Mouse (Mus musculus) thymus, postnatal 36 days (tissue): ENCODE results near the gene Ermard.
"Not testable (repeated sequence)": the region's sequence is repeated elsewhere in the genome, so short reads cannot be mapped to it uniquely, and the experiment has no call there.

Source experiments
- DNase-seq, 2 experiments: peaks; one replicate each; pipeline ENCODE4 v3.0.0; 2022; ENCODE audit warnings: mixed read lengths in 2 of 2

The Ermard gene

DNA sequence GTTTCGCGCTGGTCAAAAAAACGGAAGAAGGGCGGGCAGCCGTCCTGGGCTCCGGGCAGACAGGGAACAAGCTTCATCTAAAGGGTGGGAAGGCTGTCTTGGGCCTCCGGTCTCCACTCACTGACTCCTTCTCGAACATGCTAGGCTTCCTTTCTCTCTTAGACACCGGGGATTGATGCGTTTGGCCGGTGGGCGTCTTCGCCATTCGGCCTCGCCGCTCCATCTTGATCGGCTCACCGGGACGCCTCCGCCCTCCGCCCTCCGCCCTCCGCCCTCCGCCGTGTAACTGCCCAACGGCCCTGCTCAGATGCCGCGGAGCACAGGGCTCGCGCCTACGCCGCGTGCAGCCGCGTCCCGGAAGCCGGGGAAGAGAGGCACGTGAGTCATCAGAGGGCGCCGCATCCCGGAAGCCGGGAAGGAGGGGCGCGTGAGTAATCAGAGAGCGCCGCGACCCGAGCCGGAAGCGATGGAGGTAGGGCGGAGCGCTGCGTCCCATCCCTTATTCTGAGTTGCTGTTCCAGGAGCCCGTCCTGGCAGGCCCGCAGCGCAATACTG, at the start of gene Ermard, which contains the start of the genes Tcte3 and Gm3448:
Gene Ermard (plus strand): TSS at position 34 of the 555 bp plus-strand sequence.
Gene Tcte3 (minus strand): TSS at position 314 of the 555 bp plus-strand sequence.
Gene Gm3448 (minus strand): TSS at position 363 of the 555 bp plus-strand sequence.
- DNase-seq = peak; percentile 54 to 55

DNA sequence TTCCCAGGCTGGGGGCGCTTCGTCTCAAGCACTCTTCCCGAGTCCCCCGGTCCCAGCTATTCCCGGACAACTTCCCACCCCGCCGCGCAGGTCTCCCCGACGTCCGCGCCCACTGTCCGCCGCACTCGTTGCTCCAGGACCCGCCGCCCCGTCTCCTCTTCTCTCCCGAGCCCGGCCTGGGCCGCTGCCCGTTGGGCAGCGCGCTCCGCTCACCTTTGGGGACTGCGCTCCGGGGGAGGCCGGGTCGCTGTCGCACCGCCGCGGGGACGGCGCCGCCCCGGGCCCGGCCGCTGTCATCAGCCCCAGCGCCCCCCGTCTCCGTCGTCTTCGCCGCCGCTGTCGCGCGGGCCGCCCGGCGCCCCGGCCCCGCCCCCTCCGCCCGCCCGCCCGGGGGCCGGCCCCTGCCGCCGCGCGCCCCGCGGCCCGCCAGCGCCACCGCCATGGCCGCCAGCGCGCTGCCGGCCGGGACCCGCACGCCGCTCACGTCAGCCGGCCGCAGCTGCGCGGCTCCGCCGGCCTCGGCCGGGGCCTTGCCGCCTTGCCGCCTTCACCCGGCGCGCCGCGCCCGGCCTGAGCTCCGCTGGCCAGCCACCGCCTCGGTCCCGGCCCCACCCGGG, 48.4 kb upstream of the Ermard start:
- not testable (repeated sequence) for DNase-seq

GRCm38 (mm10) chr17:14993139-14993832, 47.7 kb upstream of the Ermard start:
- DNase-seq = not testable (repeated sequence)

GRCm38 (mm10) chr17:14994140-14994539, 46.9 kb upstream of the Ermard start:
- DNase-seq = not testable (repeated sequence)

DNA sequence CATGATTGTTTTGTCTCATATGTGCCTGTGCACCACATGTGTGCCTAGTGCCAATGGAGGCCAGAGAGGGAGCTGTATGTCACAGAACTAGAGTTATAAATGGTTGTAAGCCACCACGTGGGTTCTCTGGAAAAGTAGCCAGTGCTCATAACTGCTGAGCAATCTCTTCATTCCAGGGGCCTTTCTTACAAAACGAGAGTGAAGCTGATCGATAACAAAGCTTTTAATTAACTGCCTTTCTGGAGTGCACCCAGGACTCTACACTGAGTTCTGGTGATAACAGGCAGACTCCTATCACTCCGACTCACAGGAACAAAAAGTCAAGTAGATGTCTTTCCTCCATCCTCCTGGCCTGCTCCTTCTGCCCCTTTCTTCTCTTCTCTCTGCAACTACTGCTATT, 41.0 kb upstream of the Ermard start:
- DNase-seq = not testable (repeated sequence)

GRCm38 (mm10) chr17:15009088-15009487, 31.9 kb upstream of the Ermard start:
- DNase-seq = not testable (repeated sequence)

DNA sequence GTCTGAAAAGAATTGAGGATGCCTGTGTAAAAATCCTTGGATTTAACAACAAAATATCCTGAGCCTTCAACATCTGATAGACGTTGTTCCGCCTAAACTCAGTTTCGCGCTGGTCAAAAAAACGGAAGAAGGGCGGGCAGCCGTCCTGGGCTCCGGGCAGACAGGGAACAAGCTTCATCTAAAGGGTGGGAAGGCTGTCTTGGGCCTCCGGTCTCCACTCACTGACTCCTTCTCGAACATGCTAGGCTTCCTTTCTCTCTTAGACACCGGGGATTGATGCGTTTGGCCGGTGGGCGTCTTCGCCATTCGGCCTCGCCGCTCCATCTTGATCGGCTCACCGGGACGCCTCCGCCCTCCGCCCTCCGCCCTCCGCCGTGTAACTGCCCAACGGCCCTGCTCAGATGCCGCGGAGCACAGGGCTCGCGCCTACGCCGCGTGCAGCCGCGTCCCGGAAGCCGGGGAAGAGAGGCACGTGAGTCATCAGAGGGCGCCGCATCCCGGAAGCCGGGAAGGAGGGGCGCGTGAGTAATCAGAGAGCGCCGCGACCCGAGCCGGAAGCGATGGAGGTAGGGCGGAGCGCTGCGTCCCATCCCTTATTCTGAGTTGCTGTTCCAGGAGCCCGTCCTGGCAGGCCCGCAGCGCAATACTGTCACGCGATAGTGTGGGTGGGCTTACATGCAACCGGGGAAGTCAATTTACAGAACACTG, 31.1 kb upstream of the Ermard start, which contains the start of gene Gm3435:
Gene Gm3435 (plus strand): TSS at position 471 of the 708 bp plus-strand sequence.
- DNase-seq = not testable (repeated sequence)

DNA sequence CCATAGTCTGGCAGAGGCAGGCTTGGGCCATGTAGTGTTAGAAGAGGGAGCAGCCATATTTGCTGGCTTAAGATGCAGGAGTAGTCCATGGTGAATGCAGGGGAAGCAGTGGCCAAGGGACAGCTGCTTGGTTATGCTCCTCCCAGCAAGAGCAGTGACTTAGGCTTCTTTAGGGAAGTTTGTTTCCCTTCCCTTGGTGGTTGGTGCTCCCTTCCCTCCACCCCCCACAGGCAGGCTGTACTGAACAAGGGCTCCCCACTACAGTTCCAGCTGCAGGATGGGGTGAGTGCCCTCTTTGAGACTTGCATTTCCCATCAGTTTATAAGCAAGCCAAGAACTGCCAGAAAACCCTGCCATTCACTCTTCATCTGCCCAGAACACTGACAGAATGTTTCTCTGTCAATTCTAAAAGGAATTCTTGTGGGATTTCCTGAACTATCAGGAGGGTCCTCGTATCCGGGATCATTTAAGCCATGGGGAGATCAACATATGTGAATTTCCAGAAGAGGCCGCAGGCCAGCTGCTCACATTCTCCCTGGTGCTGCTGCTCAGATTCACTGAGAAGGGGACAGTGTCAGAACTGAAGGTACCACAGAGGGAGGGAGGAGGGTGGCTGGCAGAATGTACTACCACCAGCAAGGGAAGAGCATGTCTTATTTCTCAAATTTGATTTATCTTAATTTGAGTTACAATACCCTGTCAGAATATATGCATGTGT, 19.3 kb upstream of the Ermard start:
- peak; percentile 1 to 3 for DNase-seq

- DNase-seq = not testable (repeated sequence)
These were observed 17.0 kb upstream of the Ermard start for GRCm38 (mm10) chr17:15023878-15024492.

DNA sequence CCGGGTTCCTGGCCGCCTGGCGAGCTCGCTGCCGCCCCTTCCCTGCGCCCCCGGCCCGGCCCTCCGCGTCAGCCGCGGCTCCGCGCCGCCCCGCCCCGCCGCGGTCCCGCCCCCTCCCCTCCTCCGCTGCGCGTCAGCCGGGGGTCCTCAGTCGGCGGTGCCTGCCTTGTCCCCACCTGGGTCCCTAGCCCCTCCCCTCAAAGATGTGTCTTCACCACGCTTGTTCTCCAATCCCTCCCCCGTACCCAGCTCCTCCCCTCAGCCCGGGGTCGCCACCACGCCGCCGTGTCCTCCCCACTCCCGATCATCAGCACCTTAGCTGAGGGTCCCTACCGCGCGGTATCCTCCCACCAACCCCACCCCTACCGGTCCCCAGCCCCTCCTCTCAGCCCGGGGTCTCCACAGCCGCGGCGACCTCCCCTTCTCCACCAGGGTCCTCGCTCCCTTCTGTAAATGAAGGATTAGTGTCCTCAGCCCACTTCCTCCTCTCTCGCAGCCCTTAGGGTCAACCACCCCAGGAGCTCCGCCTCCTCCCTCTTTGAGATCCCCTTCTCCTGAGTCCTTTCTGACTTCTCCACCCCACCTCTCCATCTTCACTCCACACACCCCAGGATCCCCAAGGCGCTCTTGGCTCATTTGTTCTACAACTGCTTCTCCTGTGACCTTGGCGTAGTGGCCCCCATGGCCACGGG, 16.4 kb upstream of the Ermard start:
- not testable (repeated sequence) for DNase-seq

DNA sequence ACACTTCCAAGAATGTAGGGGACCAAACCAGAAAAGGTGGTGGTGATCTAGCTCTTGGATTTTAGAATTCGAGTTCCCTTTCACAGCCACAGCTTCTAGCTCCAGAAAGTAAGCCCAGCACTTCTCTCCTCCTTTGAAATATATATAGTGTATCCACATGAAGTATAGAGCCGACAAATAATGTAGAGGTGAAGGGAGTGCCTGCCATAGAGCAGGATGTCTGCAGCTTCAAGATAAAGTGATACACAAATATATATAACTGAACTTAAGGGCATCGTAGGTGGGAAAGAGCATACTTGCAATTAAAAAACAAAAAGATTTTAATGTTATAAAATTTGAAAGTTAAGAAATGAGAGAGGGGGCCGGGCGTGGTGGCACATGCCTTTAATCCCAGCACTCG, 15.5 kb upstream of the Ermard start:
- not testable (repeated sequence) for DNase-seq

DNA sequence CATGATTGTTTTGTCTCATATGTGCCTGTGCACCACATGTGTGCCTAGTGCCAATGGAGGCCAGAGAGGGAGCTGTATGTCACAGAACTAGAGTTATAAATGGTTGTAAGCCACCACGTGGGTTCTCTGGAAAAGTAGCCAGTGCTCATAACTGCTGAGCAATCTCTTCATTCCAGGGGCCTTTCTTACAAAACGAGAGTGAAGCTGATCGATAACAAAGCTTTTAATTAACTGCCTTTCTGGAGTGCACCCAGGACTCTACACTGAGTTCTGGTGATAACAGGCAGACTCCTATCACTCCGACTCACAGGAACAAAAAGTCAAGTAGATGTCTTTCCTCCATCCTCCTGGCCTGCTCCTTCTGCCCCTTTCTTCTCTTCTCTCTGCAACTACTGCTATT, 9.6 kb upstream of the Ermard start:
- DNase-seq = not testable (repeated sequence)

GRCm38 (mm10) chr17:15040455-15040854, 553 bp upstream of the Ermard start:
- DNase-seq = not testable (repeated sequence)

GRCm38 (mm10) chr17:15050338-15050737, 9.3 kb downstream of the Ermard start:
- DNase-seq = not testable (repeated sequence)

- not testable (repeated sequence) for DNase-seq
These were observed 11.8 kb downstream of the Ermard start for GRCm38 (mm10) chr17:15052766-15053165.

DNA sequence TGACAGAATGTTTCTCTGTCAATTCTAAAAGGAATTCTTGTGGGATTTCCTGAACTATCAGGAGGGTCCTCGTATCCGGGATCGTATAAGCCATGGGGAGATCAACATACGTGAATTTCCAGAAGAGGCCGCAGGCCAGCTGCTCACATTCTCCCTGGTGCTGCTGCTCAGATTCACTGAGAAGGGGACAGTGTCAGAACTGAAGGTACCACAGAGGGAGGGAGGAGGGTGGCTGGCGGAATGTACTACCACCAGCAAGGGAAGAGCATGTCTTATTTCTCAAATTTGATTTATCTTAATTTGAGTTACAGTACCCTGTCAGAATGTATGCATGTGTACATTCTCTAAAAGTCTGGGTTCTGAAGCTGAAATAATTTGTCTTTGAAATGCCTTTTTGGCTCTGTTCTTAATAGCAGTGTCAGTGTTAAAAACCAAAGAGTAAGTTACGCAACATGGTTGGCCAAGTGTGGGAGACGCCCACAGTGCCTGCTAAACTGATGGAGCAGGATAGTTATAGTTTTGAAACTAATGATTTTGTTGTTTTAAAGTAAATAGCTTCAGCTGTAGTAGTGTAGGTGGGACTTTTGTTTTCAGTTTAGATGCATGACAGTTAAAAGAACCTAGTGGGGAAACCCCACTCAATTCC, 12.3 kb downstream of the Ermard start:
- DNase-seq = not testable (repeated sequence)

GRCm38 (mm10) chr17:15053829-15054200, 12.8 kb downstream of the Ermard start:
- DNase-seq = not testable (repeated sequence)

GRCm38 (mm10) chr17:15055925-15056324, 14.9 kb downstream of the Ermard start:
- DNase-seq = no peak

GRCm38 (mm10) chr17:15058161-15058591, 17.2 kb downstream of the Ermard start:
- no peak for DNase-seq

GRCm38 (mm10) chr17:15059646-15060045, 18.6 kb downstream of the Ermard start:
- DNase-seq = no peak

- DNase-seq = no peak
These were observed 19.3 kb downstream of the Ermard start for GRCm38 (mm10) chr17:15060356-15060755.
